Mouse (Mus musculus) liver, embryonic 12.5 days (tissue): ENCODE results near the gene Ppp2r2c. TPM values are rescaled to one million over a fixed set of nuclear protein-coding genes. Genes with fewer than 3 reads are reported as not detected.

Experiments used
- ATAC-seq: fragments of 200-750 bp; cut with Nextera tagmentation; 2 replicates; pipeline ENCODE4 v1.8.0; 2017; ENCODE audit warnings: moderate number of reproducible peaks, mild to moderate bottlenecking, moderate library complexity
- H3K27ac ChIP-seq: fragments of 300-500 bp; sonication (generic); 2 replicates; pipeline ENCODE4 v1.5.1; 2016; ENCODE audit warnings: mild to moderate bottlenecking
- H3K27me3 ChIP-seq: fragments of 300-500 bp; sonication (generic); replicated peaks from 2 replicates; pipeline ENCODE4 v1.6.1; 2016; ENCODE audit warnings: mild to moderate bottlenecking, moderate library complexity
- H3K36me3 ChIP-seq: fragments of 300-500 bp; sonication (generic); 2 replicates; pipeline ENCODE4 v1.6.1; 2016; ENCODE audit warnings: mild to moderate bottlenecking, moderate library complexity
- H3K4me1 ChIP-seq: fragments of 300-500 bp; sonication (generic); 2 replicates; pipeline ENCODE4 v1.6.1; 2016
- H3K4me2 ChIP-seq: fragments of 300-500 bp; sonication (generic); 2 replicates; pipeline ENCODE4 v1.6.1; 2016; ENCODE audit warnings: mild to moderate bottlenecking, moderate library complexity
- H3K4me3 ChIP-seq: fragments of 300-500 bp; sonication (generic); 2 replicates; pipeline ENCODE4 v1.5.1; 2016; ENCODE audit warnings: mild to moderate bottlenecking, moderate library complexity
- H3K9ac ChIP-seq: fragments of 300-500 bp; sonication (generic); 2 replicates; pipeline ENCODE4 v1.6.1; 2016; ENCODE audit warnings: mild to moderate bottlenecking, moderate library complexity
- H3K9me3 ChIP-seq: fragments of 300-500 bp; sonication (generic); replicated peaks from 2 replicates; pipeline ENCODE4 v1.6.1; 2016; ENCODE audit warnings: mild to moderate bottlenecking, moderate library complexity
- WGBS: fragments of 180-500 bp; shearing (Covaris S2); methylation state at CpG from one replicate; pipeline ENCODE4 v1.1.7; 2016; ENCODE audit not compliant: insufficient replicate concordance; 5-methylcytosine and 5-hydroxymethylcytosine counted together
- polyA plus RNA-seq: library from polyadenylated mRNA; unstranded; fragments of >200 nt; fragmentation: Nextera tagmentation; extraction: Ambion mirVana; gene quantifications from 2 replicates; pipeline ENCODE4 v1.2.1, GENCODE M21; 2016

Ppp2r2c gene
- polyA plus RNA-seq, 1 experiment from 2014 or later = 0.08 TPM

DNA sequence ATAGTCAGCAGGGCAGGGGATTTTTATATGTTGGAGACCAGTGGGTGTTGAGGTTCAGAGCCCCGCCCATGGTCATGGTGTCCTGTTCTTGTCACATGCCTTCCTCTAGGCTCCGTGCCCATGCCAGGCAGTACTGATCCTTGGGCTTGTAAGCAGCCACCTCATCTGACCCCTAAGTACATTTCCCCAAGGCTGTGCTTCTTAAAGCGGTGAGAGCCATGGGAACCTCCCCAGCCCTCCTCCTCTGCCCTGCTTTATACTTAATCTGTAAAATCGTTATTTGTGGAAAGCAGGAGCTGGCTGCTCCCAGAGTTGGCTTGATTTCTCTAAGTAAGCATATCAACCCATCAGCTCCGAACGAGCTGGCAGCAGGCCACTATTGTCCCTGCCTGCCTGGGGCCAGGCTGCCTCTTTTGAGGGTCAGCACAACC, 31.9 kb downstream of the Ppp2r2c start:
- Histone ChIP-seq H3K4me1 (no peaks in the 10 kb centered on the region), H3K4me2 (no peak overlapping the region), H3K4me3 (no peak overlapping the region), H3K36me3 (no peaks in the 10 kb centered on the region), H3K27ac (no peak overlapping the region), H3K9ac (no peak overlapping the region), H3K27me3 (no peaks in the 10 kb centered on the region), H3K9me3 (no peaks in the 10 kb centered on the region)
- no peak for ATAC-seq
- 57% methylated on average over 6 of the region's 6 CpGs for WGBS

DNA sequence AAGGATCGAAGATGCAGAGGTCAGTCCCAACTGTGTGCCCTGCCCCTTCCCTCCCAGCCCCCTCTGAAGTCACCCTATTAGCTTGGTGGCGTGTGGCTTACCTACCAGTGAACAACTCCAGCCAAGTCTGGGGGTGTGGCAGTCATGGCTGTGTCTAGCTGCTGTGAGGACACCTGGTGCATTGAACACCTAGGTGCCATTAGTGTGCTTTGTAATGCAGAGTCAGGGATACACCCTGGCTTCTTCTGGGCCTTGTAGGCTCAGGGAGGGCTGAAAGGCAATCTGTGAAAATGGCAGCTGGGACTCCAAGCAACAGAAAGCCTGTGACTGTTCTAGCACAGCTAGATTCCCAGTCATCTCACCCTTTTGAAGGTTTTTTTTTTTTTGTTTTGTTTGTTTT, 34.5 kb downstream of the Ppp2r2c start:
- WGBS = 52% methylated on average over 2 of the region's 2 CpGs
- Histone ChIP-seq H3K9ac (no peak overlapping the region), H3K4me2 (no peak overlapping the region), H3K27me3 (no peaks in the 10 kb centered on the region), H3K4me3 (no peak overlapping the region), H3K9me3 (no peaks in the 10 kb centered on the region), H3K36me3 (no peaks in the 10 kb centered on the region), H3K4me1 (no peaks in the 10 kb centered on the region), H3K27ac (no peak overlapping the region)
- no peak for ATAC-seq

GRCm38 (mm10) chr5:36904131-36904530, 35.8 kb downstream of the Ppp2r2c start:
- Histone ChIP-seq H3K4me1 (no peaks in the 10 kb centered on the region), H3K9me3 (no peaks in the 10 kb centered on the region), H3K4me3 (no peak overlapping the region), H3K4me2 (no peak overlapping the region), H3K36me3 (no peaks in the 10 kb centered on the region), H3K27ac (no peak overlapping the region), H3K9ac (no peak overlapping the region), H3K27me3 (no peaks in the 10 kb centered on the region)
- no peak for ATAC-seq
- WGBS = 72% methylated on average over 2 of the region's 2 CpGs

- no peaks in the 10 kb centered on the region for H3K9me3 ChIP-seq
- no peak overlapping the region for H3K9ac ChIP-seq
- H3K4me2 ChIP-seq = no peak overlapping the region
- H3K4me1 ChIP-seq = no peaks in the 10 kb centered on the region
- H3K36me3 ChIP-seq = no peaks in the 10 kb centered on the region
- ATAC-seq = no peak
- H3K27ac ChIP-seq = no peak overlapping the region
- no peak overlapping the region for H3K4me3 ChIP-seq
- no peaks in the 10 kb centered on the region for H3K27me3 ChIP-seq
- WGBS = 70% methylated on average over 9 of the region's 9 CpGs
Measured at GRCm38 (mm10) chr5:36904703-36905102, 36.4 kb downstream of the Ppp2r2c start.

- ATAC-seq = no peak
- no peaks in the 10 kb centered on the region for H3K27me3 ChIP-seq
- no peak overlapping the region for H3K4me2 ChIP-seq
- H3K9ac ChIP-seq = no peak overlapping the region
- WGBS = 71% methylated on average over 8 of the region's 8 CpGs
- no peak overlapping the region for H3K4me3 ChIP-seq
- H3K27ac ChIP-seq = no peak overlapping the region
- no peaks in the 10 kb centered on the region for H3K9me3 ChIP-seq
- H3K36me3 ChIP-seq = no peaks in the 10 kb centered on the region
- no peaks in the 10 kb centered on the region for H3K4me1 ChIP-seq
Measured at GRCm38 (mm10) chr5:36905216-36905615, 36.9 kb downstream of the Ppp2r2c start.

- H3K9me3 ChIP-seq = no peaks in the 10 kb centered on the region
- H3K4me2 ChIP-seq = no peak overlapping the region
- H3K4me1 ChIP-seq = no peaks in the 10 kb centered on the region
- ATAC-seq = no peak
- peaks cover 21% of the 10 kb centered on the region for H3K27me3 ChIP-seq
- H3K9ac ChIP-seq = no peak overlapping the region
- no peak overlapping the region for H3K27ac ChIP-seq
- 62% methylated on average over 10 of the region's 10 CpGs for WGBS
- no peak overlapping the region for H3K4me3 ChIP-seq
- H3K36me3 ChIP-seq = no peaks in the 10 kb centered on the region
Measured at GRCm38 (mm10) chr5:36907695-36908094, 39.4 kb downstream of the Ppp2r2c start.

GRCm38 (mm10) chr5:36909545-36909944, 41.2 kb downstream of the Ppp2r2c start:
- H3K9me3 ChIP-seq = no peaks in the 10 kb centered on the region
- no peak overlapping the region for H3K4me2 ChIP-seq
- H3K27me3 ChIP-seq = peaks cover 21% of the 10 kb centered on the region
- H3K9ac ChIP-seq = no peak overlapping the region
- H3K4me1 ChIP-seq = no peaks in the 10 kb centered on the region
- H3K4me3 ChIP-seq = no peak overlapping the region
- no peak for ATAC-seq
- H3K36me3 ChIP-seq = no peaks in the 10 kb centered on the region
- no peak overlapping the region for H3K27ac ChIP-seq
- WGBS = 70% methylated on average over 21 of the region's 21 CpGs

GRCm38 (mm10) chr5:36910980-36911379, 42.7 kb downstream of the Ppp2r2c start:
- Histone ChIP-seq H3K4me2 (no peak overlapping the region), H3K4me1 (no peaks in the 10 kb centered on the region), H3K27ac (no peak overlapping the region), H3K9ac (no peak overlapping the region), H3K4me3 (no peak overlapping the region), H3K36me3 (no peaks in the 10 kb centered on the region), H3K9me3 (no peaks in the 10 kb centered on the region), H3K27me3 (peaks cover 21% of the 10 kb centered on the region)
- ATAC-seq = no peak
- 19% methylated on average over 7 of the region's 7 CpGs for WGBS

DNA sequence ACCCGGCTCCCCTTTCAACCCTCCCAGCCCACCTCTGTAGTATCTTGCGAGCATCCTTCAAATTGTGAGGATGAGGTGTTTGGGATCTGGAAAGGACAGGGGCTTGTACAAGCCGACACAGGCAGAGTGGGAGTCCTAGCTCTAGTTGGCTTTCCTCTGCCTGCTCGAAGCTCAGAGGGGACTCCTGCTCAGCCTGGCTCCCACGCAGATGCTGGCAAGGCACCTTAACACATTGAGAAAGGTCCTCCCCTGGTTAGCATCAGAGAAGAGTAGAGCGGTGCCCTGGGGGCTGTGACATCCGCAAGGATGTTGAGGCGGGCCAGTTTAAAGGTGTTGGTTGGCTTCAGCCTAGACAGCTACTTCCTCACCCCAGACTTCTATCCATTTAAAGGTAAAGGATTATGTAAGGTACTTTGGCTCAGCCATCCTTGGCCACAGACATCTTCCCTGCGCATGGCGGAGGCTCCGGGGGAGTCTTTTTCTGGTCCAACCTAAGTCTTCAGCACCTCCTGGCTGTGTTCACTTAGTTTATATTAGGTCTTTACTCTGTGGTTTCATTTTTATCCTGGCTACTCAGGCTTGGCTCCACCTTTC, 43.5 kb downstream of the Ppp2r2c start:
- 41% methylated on average over 11 of the region's 11 CpGs for WGBS
- Histone ChIP-seq H3K9ac (no peak overlapping the region), H3K9me3 (no peaks in the 10 kb centered on the region), H3K4me2 (no peak overlapping the region), H3K36me3 (no peaks in the 10 kb centered on the region), H3K4me1 (no peaks in the 10 kb centered on the region), H3K4me3 (no peak overlapping the region), H3K27me3 (peaks cover 21% of the 10 kb centered on the region), H3K27ac (no peak overlapping the region)
- no peak for ATAC-seq

DNA sequence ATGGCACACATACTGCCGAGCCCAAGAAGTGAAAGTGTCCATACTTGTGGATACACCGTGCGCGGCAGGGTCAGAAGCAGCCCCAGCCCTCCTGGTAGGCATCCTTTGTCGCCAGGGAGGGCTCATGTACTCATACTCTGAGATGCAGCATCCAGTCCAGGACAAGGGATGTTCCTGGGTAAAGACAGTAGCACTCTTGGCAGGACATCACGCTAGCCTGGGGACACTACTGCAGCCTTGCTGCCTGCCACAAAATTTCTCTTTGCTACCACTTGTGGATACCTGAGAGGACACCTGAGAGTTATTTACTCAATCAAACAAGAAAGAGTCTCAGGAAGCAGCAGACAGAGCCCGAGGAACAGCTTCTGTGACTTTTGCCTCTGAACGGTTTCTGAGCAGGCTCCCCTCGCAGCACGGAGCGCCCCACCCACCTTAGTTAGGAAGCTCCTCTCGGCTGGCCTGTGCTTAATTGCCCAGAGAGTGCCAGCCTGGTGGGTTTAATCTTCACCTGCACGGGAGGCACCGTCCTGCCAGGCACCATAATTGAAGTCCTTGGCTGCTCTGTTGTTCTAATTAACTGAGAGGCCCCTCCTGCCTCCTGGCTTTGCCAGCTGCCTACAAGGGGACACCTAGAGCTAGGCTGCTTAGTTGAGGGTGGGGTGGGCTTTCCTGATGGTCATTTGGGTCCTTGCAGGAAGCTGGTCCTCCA, 44.4 kb downstream of the Ppp2r2c start:
- no peak overlapping the region for H3K27ac ChIP-seq
- no peaks in the 10 kb centered on the region for H3K9me3 ChIP-seq
- no peaks in the 10 kb centered on the region for H3K4me1 ChIP-seq
- WGBS = 51% methylated on average over 14 of the region's 14 CpGs
- no peak overlapping the region for H3K4me2 ChIP-seq
- no peak overlapping the region for H3K9ac ChIP-seq
- no peak overlapping the region for H3K4me3 ChIP-seq
- peaks cover 21% of the 10 kb centered on the region for H3K27me3 ChIP-seq
- H3K36me3 ChIP-seq = no peaks in the 10 kb centered on the region
- no peak for ATAC-seq

DNA sequence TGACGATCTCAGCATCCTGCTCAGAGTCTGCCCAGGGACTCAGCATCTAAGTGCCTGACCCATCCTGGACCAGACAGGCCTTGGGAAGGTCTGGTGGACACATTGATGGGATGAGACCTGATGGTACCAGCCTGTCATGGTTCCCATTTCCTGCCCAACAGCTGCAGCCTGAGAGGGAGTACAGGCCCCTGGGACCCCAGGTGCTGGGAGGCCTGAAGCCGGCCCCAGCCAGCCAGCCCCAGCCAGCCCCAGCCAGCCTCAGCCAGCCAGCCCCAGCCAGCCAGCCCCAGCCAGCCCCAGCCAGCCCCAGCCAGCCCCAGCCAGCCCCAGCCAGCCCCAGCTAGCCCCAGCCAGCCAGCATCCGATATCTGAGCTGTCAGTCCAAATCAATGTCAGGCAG, 46.9 kb downstream of the Ppp2r2c start:
- no peak overlapping the region for H3K4me3 ChIP-seq
- H3K9ac ChIP-seq = no peak overlapping the region
- H3K9me3 ChIP-seq = no peaks in the 10 kb centered on the region
- H3K27me3 ChIP-seq = peaks cover 21% of the 10 kb centered on the region
- no peaks in the 10 kb centered on the region for H3K36me3 ChIP-seq
- WGBS = 48% methylated on average over 3 of the region's 3 CpGs
- ATAC-seq = no peak
- no peak overlapping the region for H3K27ac ChIP-seq
- H3K4me1 ChIP-seq = no peaks in the 10 kb centered on the region
- H3K4me2 ChIP-seq = no peak overlapping the region

- WGBS = 49% methylated on average over 4 of the region's 4 CpGs
- no peak for ATAC-seq
- no peak overlapping the region for H3K4me2 ChIP-seq
- no peaks in the 10 kb centered on the region for H3K9me3 ChIP-seq
- H3K4me1 ChIP-seq = no peaks in the 10 kb centered on the region
- H3K27ac ChIP-seq = no peak overlapping the region
- H3K4me3 ChIP-seq = no peak overlapping the region
- peaks cover 10% of the 10 kb centered on the region for H3K27me3 ChIP-seq
- H3K9ac ChIP-seq = no peak overlapping the region
- H3K36me3 ChIP-seq = no peaks in the 10 kb centered on the region
Measured at GRCm38 (mm10) chr5:36916581-36916980, 48.3 kb downstream of the Ppp2r2c start.

DNA sequence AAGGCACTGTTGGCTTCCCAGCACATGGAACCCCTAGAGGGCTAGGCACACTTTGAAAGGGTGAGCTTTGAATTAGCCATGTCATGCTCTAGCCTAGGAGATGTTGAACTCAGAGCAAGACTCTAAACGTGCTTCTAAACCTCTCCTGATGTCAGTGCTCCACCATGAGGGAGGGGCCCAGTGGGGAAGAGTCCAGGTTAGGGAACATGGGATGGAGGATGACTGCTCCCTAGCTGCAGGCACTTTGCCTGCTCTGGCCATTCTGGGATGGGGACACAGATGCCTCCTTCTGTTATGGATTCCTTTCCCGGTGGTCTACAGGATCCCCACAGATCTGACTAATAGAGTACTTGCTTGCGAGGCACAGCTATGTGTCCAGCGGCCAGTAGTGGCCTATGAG, 48.9 kb downstream of the Ppp2r2c start:
- Histone ChIP-seq H3K4me3 (no peak overlapping the region), H3K4me1 (no peaks in the 10 kb centered on the region), H3K9me3 (no peaks in the 10 kb centered on the region), H3K27me3 (peaks cover 4% of the 10 kb centered on the region; the same call in 1 of the 2 replicates), H3K4me2 (no peak overlapping the region), H3K36me3 (no peaks in the 10 kb centered on the region), H3K9ac (no peak overlapping the region), H3K27ac (no peak overlapping the region)
- ATAC-seq = no peak
- WGBS = 56% methylated on average over 4 of the region's 4 CpGs
